Mouse (Mus musculus) ES-Bruce4 (cell line): ENCODE data around the gene Gm28043. TPM values are rescaled to one million over a fixed set of nuclear protein-coding genes. Genes with fewer than 3 reads are reported as not detected.

ENCODE experiments used
- H3K27ac ChIP-seq: 2 replicates; pipeline ENCODE4 v1.5.1; 2012; ENCODE audit warnings: low read length, inconsistent platforms; ENCODE audit not compliant: insufficient read depth
- H3K27me3 ChIP-seq: 2 replicates; pipeline ENCODE4 v1.6.1; 2012; ENCODE audit warnings: mild to moderate bottlenecking, low read length, inconsistent platforms; ENCODE audit not compliant: control insufficient read depth, poor library complexity, insufficient read depth, severe bottlenecking
- H3K36me3 ChIP-seq: 2 replicates; pipeline ENCODE4 v1.6.1; 2012; ENCODE audit warnings: inconsistent platforms, mild to moderate bottlenecking, low read length, moderate library complexity; ENCODE audit not compliant: control insufficient read depth, poor library complexity, insufficient read depth, severe bottlenecking
- H3K4me1 ChIP-seq: one replicate; pipeline ENCODE4 v1.8.1; 2011; ENCODE audit warnings: low read length; ENCODE audit not compliant: control insufficient read depth, insufficient read depth
- H3K4me3 ChIP-seq: 2 replicates; pipeline ENCODE4 v1.5.1; 2011; ENCODE audit warnings: low read depth, mild to moderate bottlenecking, low read length
- H3K9ac ChIP-seq: 2 replicates; pipeline ENCODE4 v1.6.1; 2012; ENCODE audit warnings: low read depth, mild to moderate bottlenecking, inconsistent platforms; ENCODE audit not compliant: poor library complexity, severe bottlenecking
- H3K9me3 ChIP-seq: replicated peaks from 2 replicates; pipeline ENCODE4 v1.6.1; 2012; ENCODE audit warnings: mild to moderate bottlenecking, low read length, inconsistent platforms; ENCODE audit not compliant: control insufficient read depth, poor library complexity, insufficient read depth, severe bottlenecking
- CTCF ChIP-seq: IDR thresholded peaks from one replicate; pipeline ENCODE4 v1.8.1; 2011; ENCODE audit warnings: low read depth, low read length
- EP300 ChIP-seq: IDR thresholded peaks from 2 replicates; pipeline ENCODE4 v1.6.1; 2011; ENCODE audit warnings: low read depth, low read length; ENCODE audit not compliant: insufficient read depth
- POLR2A ChIP-seq: IDR thresholded peaks from one replicate; pipeline ENCODE4 v1.8.1; 2011; ENCODE audit warnings: low read length; ENCODE audit not compliant: insufficient read depth
- polyA plus RNA-seq: library from polyadenylated mRNA; stranded (reverse); fragments of >200 nt; gene quantifications from 2 replicates; pipeline ENCODE4 v1.2.4, GENCODE M21; 2011; ENCODE audit warnings: low read depth; ENCODE audit not compliant: missing spikeins, insufficient read depth, insufficient read length

The Gm28043 gene
- polyA plus RNA-seq, 1 experiment: 4.8 TPM

DNA sequence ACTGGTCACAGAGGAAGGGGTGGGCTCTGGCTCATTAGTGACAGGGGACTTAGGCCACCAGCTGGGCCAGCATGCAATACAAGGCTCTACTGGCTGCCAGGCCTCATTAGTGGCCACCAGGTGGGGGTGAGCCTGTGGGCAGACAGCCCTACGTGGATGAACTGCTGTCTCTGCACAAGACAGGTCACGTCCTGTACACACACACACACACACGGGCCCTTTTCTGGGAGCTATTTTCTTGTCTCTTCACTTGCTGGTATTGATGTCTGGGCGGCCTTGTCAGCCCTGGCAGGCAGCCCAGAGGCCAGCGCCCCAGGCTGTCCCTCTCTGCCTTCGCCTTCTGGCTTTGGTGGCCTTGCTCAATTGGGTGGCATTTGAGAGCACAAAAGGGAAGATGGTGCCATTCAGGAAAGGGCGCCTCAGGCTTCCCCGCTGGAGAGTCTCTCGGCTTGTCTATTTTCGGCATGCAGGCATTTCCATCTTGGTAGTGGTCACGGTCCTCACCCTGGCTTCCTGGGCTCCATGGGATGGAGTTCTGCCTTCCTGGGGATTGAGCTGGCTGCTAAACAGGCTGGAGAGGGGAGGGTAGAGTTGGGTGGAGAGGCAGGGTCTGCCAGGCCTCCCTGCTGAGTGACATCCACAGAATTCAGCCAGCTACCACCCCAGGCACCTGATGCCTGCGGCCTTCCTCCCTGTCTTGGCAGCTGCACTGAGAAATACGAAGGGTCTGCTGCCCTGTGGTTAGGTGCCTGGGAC lies 116.0 kb downstream of the Gm28043 start:
- Histone ChIP-seq H3K36me3 (no peaks in the 10 kb centered on the region), H3K4me1 (no peaks in the 10 kb centered on the region), H3K4me3 (no peak overlapping the region), H3K9ac (no peak overlapping the region), H3K27ac (no peak overlapping the region), H3K9me3 (no peaks in the 10 kb centered on the region), H3K27me3 (no peaks in the 10 kb centered on the region)
- TF ChIP-seq CTCF (no peak), EP300 (no peak), POLR2A (no peak)

DNA sequence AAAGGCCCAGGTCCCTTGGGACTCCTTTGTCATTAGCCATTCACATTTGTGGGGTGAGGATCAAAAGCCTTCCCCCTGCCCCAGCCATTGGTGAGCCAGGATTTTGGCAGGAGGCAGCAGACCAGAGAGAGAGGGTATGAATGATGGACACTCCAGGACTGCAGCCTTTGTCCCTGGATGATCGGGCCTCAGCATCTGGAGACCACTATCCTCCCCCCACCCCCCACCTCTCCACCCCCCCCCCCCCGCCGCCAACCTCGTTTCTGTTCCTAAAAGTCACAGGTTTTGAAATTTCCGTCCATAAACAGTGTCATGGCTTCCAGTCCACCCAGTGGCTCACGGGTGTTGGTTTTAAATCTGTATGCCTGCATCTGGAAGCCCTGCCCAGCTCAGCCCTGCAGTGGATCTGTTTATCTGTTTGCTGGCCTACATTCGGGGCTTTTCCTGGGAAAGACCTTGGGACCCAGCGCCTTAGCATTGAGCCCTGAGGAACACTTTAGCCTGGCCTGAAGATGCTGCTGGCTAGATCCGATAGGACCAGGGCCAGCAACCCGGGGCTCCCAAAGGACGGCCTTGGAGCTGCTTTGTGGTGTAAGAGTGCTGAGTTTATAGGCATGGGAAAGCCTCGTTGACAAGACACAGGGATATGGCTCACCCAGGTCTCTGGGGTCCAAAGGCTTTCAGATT lies 116.7 kb downstream of the Gm28043 start:
- no peaks in the 10 kb centered on the region for H3K27me3 ChIP-seq
- no peaks in the 10 kb centered on the region for H3K4me1 ChIP-seq
- H3K27ac ChIP-seq: no peak overlapping the region

DNA sequence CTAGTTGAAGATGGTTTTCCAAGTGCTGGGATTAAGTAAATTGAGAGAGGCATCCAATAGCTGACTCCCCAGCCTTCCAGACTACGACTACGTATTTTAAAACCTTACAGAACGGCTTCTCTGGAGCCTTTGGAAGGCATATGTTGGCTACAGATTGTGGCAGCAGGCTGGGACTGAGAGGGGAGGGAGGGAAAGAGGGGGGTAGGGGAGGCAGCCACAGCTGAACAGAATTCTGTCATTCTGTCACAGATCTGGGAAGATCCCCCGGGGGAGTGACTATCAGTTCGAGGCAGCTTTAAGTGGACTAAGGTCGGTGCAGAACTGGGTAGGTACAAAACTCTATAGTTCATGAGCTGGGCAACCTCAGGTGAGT lies 117.3 kb downstream of the Gm28043 start:
- no peak overlapping the region for H3K9ac ChIP-seq
- no peaks in the 10 kb centered on the region for H3K4me1 ChIP-seq
- H3K27ac ChIP-seq: no peak overlapping the region
- TF ChIP-seq CTCF (no peak), POLR2A (no peak), EP300 (no peak)
- no peaks in the 10 kb centered on the region for H3K36me3 ChIP-seq
- no peaks in the 10 kb centered on the region for H3K9me3 ChIP-seq
- no peaks in the 10 kb centered on the region for H3K27me3 ChIP-seq
- no peak overlapping the region for H3K4me3 ChIP-seq

More for the DNA sequence above, 116.7 kb downstream of the Gm28043 start:
- H3K9me3 ChIP-seq: no peaks in the 10 kb centered on the region
- H3K4me3 ChIP-seq: no peak overlapping the region
- H3K9ac ChIP-seq: no peak overlapping the region
- TF ChIP-seq CTCF (no peak), EP300 (no peak), POLR2A (no peak)
- no peaks in the 10 kb centered on the region for H3K36me3 ChIP-seq

DNA sequence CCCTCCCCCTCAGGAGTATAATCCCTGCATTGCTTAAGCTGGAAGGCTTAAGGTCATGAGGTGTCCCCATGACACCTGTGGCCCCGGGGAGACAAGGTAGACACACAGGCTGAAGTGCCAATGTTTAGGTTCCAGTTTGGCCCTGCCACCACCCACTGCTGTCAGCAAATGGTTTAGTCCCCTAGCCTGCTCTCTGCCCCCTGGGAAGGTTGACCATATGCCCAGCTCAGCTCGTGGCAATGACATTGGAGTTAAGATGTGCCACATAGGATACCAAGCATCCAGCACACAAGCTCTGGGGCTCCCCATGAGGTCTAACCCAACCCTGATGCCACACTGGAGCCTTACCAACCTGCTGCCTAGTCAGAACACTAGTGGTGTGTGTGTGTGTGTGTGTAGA lies 117.8 kb downstream of the Gm28043 start:
- H3K4me1 ChIP-seq: no peaks in the 10 kb centered on the region

DNA sequence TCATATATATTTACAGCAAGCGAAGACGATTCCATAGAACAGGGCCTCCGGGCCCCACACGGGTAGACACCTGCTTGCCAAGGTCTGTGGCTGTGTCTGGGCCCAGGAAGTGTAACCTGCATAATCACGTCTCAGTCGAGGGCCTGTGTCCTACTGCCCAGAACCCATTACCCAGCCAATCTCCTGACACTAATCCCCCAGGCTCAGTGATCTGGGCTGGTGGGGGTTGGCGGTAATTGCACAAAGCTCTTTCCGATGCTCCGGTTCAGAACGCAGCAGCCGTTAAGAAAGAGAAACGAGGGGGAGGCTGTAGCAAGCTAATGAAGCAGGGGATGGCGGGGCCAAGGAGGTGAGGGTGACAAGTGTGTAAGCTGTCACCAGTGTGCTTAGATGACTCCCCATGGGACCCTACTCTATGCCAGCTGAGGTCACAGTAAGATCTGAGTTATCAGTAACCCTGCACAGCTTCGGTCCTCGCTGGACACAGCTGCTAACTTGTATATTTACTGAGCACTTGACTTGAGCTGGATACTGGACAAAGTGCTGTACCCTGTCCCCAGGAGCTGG lies 121.9 kb downstream of the Gm28043 start:
- 0 out of 2 replicates have a peak, but pooled peaks cover 2% of the 10 kb centered on the region for H3K9me3 ChIP-seq
- TF ChIP-seq CTCF (no peak), POLR2A (no peak), EP300 (no peak)
- H3K27ac ChIP-seq: no peak overlapping the region

More for the DNA sequence above, 117.8 kb downstream of the Gm28043 start:
- no peak overlapping the region for H3K9ac ChIP-seq
- TF ChIP-seq POLR2A (no peak), EP300 (no peak), CTCF (no peak)
- H3K4me3 ChIP-seq: no peak overlapping the region
- no peaks in the 10 kb centered on the region for H3K36me3 ChIP-seq
- H3K9me3 ChIP-seq: no peaks in the 10 kb centered on the region
- no peak overlapping the region for H3K27ac ChIP-seq
- no peaks in the 10 kb centered on the region for H3K27me3 ChIP-seq

More for the DNA sequence above, 121.9 kb downstream of the Gm28043 start:
- H3K9ac ChIP-seq: no peak overlapping the region
- H3K4me1 ChIP-seq: no peaks in the 10 kb centered on the region
- H3K27me3 ChIP-seq: no peaks in the 10 kb centered on the region
- H3K4me3 ChIP-seq: no peak overlapping the region
- no peaks in the 10 kb centered on the region for H3K36me3 ChIP-seq
